Mouse (Mus musculus) layer of hippocampus, postnatal 14 days (tissue): ENCODE measurements around the gene Idh1. TPM values are rescaled to one million over a fixed set of nuclear protein-coding genes. Genes with fewer than 3 reads are reported as not detected.
A peak's percentile ranks its signal among the peaks of the same experiment; 100 is the strongest.
"Not testable (repeated sequence)": the region's sequence is repeated elsewhere in the genome, so short reads cannot be mapped to it uniquely, and the experiment has no call there.

ENCODE experiments used
- DNase-seq, 2 experiments: peaks; one replicate each; pipeline ENCODE4 v3.0.0; 2021 to 2022; ENCODE audit warnings: low spot score in 2 of 2, mixed read lengths in 1 of 2
- long read RNA-seq, 2 experiments: library from polyadenylated mRNA; stranded (forward); transcript quantifications; one replicate each; pipeline ENCODE4 v2.0.0; 2021
- total RNA-seq, 2 experiments: library from RNA; stranded (reverse); gene quantifications; 2 replicates each; pipeline ENCODE4 v1.2.3; 2021

Idh1 gene
- 10 to 100 TPM; 96.3 to 98.4 TPM for total RNA-seq
- long read RNA-seq, experiment 1, transcript Idh1-201 (9 exons, 2,302 nt) = major isoform, 102 of 114 reads
- long read RNA-seq, experiment 1, partial matches to known transcripts = 3 of 114 reads
- long read RNA-seq, experiment 1, other reads (novel, unspliced or antisense) = 5 of 114 reads
- long read RNA-seq, experiment 2, transcript Idh1-201 (9 exons, 2,302 nt) = major isoform, 130 of 156 reads
- long read RNA-seq, experiment 2, partial matches to known transcripts = 10 of 156 reads
- long read RNA-seq, experiment 2, other reads (novel, unspliced or antisense) = 13 of 156 reads

DNA sequence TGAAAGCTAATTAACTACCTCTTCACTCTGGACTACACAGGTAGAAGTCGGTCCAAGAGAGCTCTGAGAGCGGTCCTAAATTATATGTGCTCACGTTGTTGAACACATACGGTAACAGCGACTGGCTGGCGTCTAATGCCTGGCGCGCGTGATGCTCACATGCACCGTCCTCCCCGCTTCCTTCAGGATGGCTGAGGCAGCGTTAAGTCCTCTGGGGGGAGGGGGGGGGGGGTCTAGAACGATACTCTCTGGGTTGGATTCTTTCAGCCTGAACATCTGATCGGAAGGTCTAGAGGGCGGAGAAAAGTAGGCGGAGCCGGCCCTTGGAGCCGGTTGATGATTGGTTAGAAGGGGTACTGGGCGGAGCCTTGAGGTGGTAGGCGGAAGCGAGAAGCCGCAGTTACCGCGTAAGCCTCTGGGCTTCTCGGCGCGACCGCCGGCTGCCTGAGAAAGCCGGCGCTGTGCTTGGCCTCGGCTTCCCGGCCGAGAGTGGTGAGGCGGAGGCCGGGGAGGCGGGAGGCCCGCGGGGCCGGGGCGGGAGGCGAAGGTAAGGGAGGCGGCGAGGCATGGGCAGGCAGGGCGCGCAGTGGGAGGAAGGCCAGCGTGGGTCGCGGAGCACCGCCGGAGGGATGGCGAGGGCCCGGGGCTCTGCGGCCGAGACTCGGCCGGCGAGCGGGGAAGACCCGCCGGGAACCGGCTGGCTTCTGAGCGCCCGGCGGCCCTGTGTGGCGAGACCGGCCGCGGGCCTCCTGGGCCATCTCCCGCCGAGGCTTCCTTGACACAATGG is at the start of gene Idh1, which contains the start of gene Pikfyve:
TSS of gene Idh1 (minus strand) at position 214 of the 787 bp plus-strand sequence.
TSS of gene Pikfyve (plus strand) at position 397 of the 787 bp plus-strand sequence.
- peak; percentile 97 to 98 for DNase-seq

- no peak for DNase-seq
Observed at GRCm38 (mm10) chr1:65230566-65230965, 44.3 kb upstream of the Idh1 start.

GRCm38 (mm10) chr1:65229768-65230167 is 43.5 kb upstream of the Idh1 start:
- DNase-seq = not testable (repeated sequence)

GRCm38 (mm10) chr1:65227681-65228080 is 41.4 kb upstream of the Idh1 start:
- DNase-seq = no peak

- no peak for DNase-seq
Observed at GRCm38 (mm10) chr1:65223654-65224053, 37.4 kb upstream of the Idh1 start.

- no peak for DNase-seq
Observed at GRCm38 (mm10) chr1:65217972-65218371, 31.7 kb upstream of the Idh1 start.

- no peak for DNase-seq
Observed at GRCm38 (mm10) chr1:65217567-65217966, 31.3 kb upstream of the Idh1 start.

GRCm38 (mm10) chr1:65213214-65213613 is 26.9 kb upstream of the Idh1 start:
- no peak for DNase-seq

DNA sequence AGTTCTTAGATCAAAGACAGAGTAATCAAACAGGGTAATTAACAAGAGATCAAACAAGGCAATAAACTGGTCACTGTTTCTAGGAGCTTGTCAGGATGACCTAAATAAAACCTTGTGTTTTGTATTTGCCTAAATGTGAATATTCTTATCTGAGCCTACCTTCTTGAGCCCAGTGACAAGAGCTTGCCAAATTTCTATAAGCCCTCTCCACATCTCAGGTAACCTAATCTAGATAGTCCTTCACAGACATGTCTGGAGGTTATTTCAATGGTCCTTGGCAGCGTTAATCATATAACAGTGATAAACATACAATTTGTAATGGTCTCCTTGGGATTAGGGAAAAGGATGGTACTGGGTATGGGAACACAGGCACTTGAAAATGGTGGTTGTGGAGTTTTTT is 18.0 kb upstream of the Idh1 start:
- no peak for DNase-seq

DNA sequence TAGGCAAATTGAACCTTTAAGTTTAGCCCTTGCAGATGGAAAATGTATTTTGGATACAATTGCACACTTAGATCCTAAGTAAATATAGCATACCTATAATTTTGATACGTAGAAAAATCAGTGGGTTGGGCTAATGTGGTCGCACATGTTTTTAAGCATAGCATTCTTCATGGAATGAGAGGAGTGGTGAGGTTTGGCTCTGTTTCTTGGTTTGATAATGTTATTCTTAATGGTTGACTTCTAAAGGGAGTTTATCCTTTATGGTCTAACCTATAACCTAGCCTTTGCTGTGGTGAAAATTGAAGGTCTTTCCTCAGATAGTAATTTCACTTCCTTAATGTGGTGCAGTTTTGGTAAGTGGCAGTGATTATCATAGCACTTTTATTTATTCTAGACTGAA is 12.6 kb upstream of the Idh1 start:
- DNase-seq = no peak

- DNase-seq = no peak
Observed at GRCm38 (mm10) chr1:65198425-65198824, 12.1 kb upstream of the Idh1 start.

- DNase-seq = no peak
Observed at GRCm38 (mm10) chr1:65193226-65193625, 6.9 kb upstream of the Idh1 start.

GRCm38 (mm10) chr1:65190172-65190571 is 3.9 kb upstream of the Idh1 start:
- no peak for DNase-seq

- no peak for DNase-seq
Observed at GRCm38 (mm10) chr1:65187074-65187430, 752 bp upstream of the Idh1 start.

DNA sequence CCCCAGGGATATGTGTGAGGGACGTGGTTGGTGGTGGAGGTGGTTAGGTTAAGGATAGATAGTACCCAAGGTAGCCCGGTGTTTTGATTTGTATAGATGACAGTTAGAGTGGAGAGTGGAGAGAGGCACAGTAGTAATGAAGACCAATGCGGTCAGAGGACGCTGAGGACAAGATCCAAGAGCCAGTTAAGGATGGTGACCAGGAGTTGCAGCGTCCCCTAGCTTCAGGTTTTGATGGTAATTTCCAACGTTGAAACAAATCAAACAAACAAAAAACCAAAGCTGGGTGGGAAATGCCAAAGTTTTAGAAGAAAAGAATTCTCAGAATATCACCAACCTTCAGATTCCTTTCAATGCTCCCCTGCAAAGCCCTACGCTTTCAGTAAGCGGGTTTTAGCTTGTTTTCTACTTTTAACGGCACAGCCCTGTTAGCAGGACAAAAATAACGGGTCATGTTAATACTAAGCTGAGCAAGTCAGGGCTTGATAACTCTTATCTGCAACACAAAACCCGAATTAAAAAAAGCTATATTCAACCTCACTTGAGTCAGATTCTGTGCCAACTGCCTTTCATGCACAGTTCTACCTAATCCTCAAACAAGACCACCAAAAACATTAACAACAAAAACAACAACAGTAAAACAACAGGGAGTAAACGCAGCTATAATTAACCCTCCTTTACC is 635 bp downstream of the Idh1 start:
- peak in 1 of 2 experiments; percentile 20 for DNase-seq

GRCm38 (mm10) chr1:65185011-65185410 is 1.3 kb downstream of the Idh1 start:
- no peak for DNase-seq

- DNase-seq = no peak
Observed at GRCm38 (mm10) chr1:65183994-65184393, 2.3 kb downstream of the Idh1 start.

GRCm38 (mm10) chr1:65181459-65181858 is 4.8 kb downstream of the Idh1 start:
- no peak for DNase-seq

GRCm38 (mm10) chr1:65179634-65180249 is 6.6 kb downstream of the Idh1 start:
- peak; percentile 42 to 87 for DNase-seq

DNA sequence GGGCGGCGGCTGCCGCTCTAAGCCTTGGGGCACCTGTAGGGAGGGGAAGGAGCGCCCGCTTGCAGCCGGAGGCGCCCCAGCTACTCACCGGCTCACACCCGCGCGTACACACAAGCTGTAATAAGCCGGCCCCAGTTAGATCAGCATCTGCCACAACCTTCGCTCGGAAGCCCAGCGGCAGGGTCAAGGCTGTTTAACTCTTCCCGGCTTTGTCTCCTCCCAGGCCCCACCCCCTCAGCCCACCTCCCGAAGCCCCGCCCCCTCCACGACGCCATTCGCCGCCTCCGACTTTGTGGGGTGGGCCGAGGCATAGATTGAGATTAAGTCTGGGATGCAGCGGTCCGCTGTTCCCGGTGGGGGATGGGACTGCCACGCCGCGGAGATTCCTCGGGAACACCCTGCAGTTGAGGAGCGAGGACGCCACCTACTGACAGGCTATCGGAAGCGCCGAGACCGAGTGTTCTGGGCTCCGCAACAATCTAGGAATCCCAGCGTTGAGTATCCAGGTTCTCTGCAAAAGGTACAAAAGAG is 7.3 kb downstream of the Idh1 start:
- DNase-seq = peak; percentile 95 to 98
